Mouse (Mus musculus) macrophage (primary cell): Measurements from ENCODE around the gene Cplx3. TPM values are rescaled to one million over a fixed set of nuclear protein-coding genes. Genes with fewer than 3 reads are reported as not detected.

ENCODE experiments used
- H3K27ac ChIP-seq: fragments of 350-480 bp; formaldehyde crosslinking; 2 replicates; pipeline ENCODE4 v1.9.0; 2021
- H3K36me3 ChIP-seq: fragments of 350-480 bp; formaldehyde crosslinking; 2 replicates; pipeline ENCODE4 v1.9.0; 2021; ENCODE audit errors: inconsistent target
- H3K4me3 ChIP-seq: fragments of 350-480 bp; formaldehyde crosslinking; 2 replicates; pipeline ENCODE4 v1.9.0; 2021; ENCODE audit errors: inconsistent target
- H3K79me2 ChIP-seq: fragments of 350-480 bp; formaldehyde crosslinking; 2 replicates; pipeline ENCODE4 v1.9.0; 2021; ENCODE audit errors: inconsistent target
- WGBS: methylation state at CpG from one replicate; pipeline ENCODE4 v1.1.7; 2026; ENCODE audit warnings: inconsistent platforms; ENCODE audit not compliant: missing documents; 5-methylcytosine and 5-hydroxymethylcytosine counted together
- polyA plus RNA-seq: library from polyadenylated mRNA; stranded (reverse); fragments of 250-400 nt; gene quantifications from 3 replicates; pipeline ENCODE4 v1.2.4, GENCODE M21; 2018; ENCODE audit warnings: inconsistent platforms

Gene Cplx3
- polyA plus RNA-seq, 1 experiment from 2014 or later: not detected

DNA sequence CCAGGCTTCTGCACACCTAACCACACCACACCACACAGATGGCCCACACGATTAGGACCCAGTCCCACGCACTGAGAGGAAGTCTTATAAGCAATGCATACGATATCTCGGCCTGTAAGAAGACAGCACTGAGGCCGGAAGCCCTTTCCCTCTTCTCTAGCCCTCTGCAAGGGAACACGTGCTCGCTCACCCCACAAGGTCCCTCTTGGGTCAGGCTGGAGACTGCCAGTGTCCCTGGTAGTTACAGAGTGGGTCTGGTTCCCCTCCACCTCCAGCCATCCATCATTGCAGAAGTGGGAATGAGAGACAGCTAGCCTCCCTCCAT is 37.7 kb upstream of the Cplx3 start:
- peak overlapping the region; percentile 93 for H3K27ac ChIP-seq
- 0% methylated on average over 6 of the region's 7 CpGs for WGBS

DNA sequence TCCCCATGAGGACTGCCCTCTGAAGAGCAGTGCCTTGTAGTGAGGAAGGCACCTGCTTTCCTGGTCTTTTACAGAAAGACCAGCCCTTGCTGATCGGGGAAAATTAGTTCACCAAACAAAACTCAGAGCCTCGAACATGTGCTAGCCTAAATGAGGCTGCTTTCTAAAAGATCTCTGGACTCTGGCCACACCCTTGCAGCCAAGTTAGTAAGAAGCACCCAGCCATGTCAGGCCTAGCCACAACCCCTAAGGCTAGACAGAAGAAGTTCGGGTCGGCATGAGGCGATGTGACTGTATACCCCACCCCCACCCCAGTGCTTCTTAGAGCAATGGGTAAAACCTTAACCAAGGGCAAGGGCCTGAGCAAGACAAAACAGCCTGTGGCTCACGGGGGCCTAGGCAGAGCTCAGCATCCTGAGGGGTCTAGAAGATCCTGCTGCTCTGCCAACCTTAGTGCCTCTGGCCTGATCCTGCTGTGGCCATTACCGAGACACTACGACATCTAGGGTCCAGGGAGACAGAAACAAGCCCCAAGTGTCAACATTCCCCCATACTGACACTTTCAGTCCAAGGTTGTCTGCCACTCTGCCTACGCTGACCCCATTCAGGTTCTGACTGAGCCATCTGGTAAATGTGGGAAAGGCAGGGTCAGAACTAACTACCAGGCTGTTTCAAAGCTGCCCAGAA is 37.2 kb upstream of the Cplx3 start:
- Histone ChIP-seq H3K79me2 (peaks cover 67% of the 10 kb centered on the region), H3K36me3 (0 out of 2 replicates have a peak, but pooled peaks cover 5% of the 10 kb centered on the region), H3K4me3 (peak overlapping the region; percentile 92), H3K27ac (peak overlapping the region; percentile 93)
- WGBS: 9% methylated on average over 9 of the region's 9 CpGs

More for the DNA sequence above, 37.7 kb upstream of the Cplx3 start:
- 0 out of 2 replicates have a peak, but pooled peaks cover 5% of the 10 kb centered on the region for H3K36me3 ChIP-seq
- H3K79me2 ChIP-seq: peaks cover 62% of the 10 kb centered on the region
- H3K4me3 ChIP-seq: peak overlapping the region; percentile 92

DNA sequence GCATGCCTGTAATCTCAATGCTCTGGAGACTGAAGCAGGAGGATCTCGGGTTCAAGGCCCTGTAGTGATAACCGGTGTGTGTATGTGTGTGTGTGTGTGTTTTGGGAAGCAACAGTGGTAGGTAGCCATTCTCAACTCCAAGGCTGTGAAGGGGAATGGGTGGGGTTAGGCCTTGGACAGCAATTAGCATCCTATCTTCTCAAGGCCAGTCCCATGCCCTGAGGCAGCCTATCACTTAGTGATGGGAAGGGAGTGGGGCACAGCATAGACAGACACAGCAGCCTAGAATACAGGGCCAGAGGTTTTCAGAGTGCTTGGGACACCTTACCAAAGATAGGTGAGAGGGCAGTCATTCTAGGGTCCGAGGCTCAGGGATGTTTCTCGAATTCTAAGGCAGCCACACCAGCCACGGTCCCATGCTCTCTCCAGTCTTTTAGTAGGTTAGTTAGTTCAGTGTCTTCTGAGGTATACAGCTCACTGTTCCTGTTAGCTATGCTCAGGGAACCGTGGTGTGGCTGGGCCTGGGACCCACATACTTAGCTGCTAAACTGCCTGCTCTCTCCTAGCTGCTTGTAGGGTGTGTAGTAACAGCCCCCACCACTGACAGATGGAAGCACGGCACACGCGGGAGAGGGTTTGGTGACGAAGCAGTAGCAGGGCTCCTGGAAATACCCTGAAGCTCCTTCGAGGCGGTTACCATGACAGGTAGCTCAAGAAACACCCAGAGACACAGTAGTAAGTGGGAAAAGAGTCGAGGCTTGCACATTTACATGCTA is 35.9 kb upstream of the Cplx3 start:
- 59% methylated on average over 13 of the region's 13 CpGs for WGBS
- H3K36me3 ChIP-seq: 0 out of 2 replicates have a peak, but pooled peaks cover 5% of the 10 kb centered on the region
- no peak overlapping the region for H3K4me3 ChIP-seq
- peak overlapping the region; percentile 93 for H3K27ac ChIP-seq
- peaks cover 81% of the 10 kb centered on the region for H3K79me2 ChIP-seq

DNA sequence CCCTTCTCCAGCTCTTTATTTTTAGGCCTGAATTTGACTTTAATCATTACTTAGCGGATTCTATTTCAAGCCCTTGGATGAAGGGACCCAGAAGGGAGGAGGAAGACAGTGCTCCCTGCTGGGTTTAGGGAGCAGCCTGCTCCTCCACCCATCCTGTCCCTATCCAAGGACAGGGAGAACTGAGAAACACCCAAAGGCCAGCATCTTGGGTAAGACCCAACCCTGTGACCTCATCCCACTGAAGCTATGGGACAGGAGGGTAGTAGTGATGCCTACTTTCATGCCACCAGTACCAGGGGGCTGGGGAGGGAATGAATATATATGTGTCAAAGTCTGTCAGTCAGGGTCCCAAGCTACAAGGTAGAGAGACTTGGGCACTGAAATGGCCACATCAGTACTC is 34.9 kb upstream of the Cplx3 start:
- H3K4me3 ChIP-seq: no peak overlapping the region
- H3K36me3 ChIP-seq: 0 out of 2 replicates have a peak, but pooled peaks cover 5% of the 10 kb centered on the region
- H3K79me2 ChIP-seq: peaks cover 90% of the 10 kb centered on the region
- whole genome bisulfite sequencing: 100% methylated on average over 1 of the region's 1 CpGs
- peak overlapping the region; percentile 93 for H3K27ac ChIP-seq

DNA sequence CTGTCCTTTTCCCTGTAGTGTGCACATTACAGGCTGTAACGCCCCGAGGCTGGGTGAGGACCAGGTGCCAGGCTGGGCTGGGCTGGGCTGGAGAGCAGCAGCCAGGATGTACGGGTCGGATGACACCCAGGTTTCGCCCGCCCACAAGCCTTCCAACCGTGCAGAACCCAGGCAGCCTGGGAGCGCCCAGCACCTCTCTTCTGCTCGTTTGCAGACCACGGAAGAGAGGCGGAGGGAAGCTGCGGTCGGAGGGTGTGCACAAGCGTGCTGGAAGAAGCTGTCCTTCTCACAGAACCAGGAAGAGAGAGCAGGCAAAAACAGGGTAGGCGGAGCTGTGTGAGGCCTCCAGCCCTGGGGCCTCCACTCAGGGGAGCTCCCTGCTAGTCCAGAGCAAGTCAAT is 34.3 kb upstream of the Cplx3 start:
- Histone ChIP-seq H3K27ac (peak overlapping the region; percentile 93), H3K79me2 (peaks cover 96% of the 10 kb centered on the region), H3K4me3 (no peak overlapping the region; the same call in 1 of the 2 replicates), H3K36me3 (0 out of 2 replicates have a peak, but pooled peaks cover 6% of the 10 kb centered on the region)
- under 1% methylated on average over 15 of the region's 15 CpGs for WGBS

DNA sequence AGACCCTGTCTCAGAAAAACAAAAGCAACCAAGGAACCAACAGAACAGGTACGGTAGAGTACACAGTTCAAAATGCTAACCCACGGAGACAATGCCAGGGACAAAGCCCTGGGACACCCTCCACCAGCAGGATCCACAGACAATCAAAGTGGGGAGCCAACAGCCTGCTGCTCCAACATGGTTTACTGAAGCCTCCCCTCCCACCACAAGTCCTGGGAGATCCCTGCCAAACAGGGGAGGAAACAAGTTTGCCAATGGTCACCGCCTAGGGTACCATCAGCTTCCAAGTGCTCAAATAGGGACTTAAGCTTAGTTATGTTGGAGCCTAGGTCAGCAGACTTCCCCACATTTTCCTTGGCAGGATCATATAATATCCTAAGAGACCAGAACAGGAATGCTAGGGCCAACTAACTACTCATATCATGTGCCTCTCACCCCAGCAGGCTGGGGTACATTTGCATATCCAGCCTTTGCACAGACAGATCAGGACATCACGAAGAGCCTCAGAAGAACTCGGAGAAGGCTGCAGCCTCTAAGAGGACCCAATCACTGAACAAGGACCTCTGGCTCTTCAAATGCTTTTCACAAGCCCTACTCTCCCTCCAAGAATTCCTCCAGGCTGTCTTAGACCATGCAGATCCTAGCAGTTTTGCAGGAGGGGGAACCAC is 33.7 kb upstream of the Cplx3 start:
- Histone ChIP-seq H3K79me2 (peaks cover 100% of the 10 kb centered on the region), H3K4me3 (no peak overlapping the region; the same call in 1 of the 2 replicates), H3K27ac (peak overlapping the region; percentile 93), H3K36me3 (0 out of 2 replicates have a peak, but pooled peaks cover 9% of the 10 kb centered on the region)
- WGBS: 39% methylated on average over 5 of the region's 5 CpGs

DNA sequence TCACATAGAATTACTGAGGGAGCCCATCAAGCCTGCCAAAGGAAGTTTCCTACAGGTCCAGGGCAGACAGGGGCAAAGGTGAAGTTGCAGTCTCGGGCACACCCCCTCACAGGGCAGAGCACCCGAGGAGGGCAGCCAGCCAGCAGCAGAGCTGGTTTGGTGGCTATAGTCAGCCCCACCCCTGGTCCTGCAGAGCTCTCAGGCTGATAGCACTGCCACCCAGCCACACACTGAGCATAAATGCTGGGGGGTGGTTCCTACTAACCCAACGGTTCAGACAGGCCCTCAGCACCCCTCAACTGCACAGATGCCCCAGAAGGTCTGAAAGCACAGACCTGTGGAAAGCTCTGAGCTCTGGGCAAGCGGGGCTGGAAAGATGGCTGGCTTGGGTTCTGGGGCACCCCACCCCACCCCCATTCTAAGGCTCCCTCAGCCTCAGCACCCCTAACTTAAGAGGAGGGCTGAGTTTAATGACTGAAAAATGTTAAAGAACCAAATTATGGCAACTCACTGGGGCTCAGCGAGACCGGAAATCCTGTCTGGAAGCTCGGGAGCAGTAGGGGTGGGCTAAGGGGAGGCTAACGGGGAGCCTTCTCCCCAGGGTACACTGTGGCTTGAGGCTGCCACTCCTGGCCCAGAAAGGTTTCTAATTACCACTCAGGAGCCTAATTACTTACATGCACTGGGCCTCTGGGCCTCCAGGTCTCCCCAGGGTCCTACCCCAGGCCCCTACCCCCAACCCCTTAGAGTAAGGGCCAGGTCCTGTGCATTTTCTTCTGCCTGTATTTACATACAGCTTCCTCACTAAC is 32.8 kb upstream of the Cplx3 start:
- Histone ChIP-seq H3K79me2 (peaks cover 100% of the 10 kb centered on the region), H3K4me3 (no peak overlapping the region), H3K36me3 (peaks cover 15% of the 10 kb centered on the region; the same call in 1 of the 2 replicates), H3K27ac (peak overlapping the region; percentile 93)
- 8% methylated on average over 8 of the region's 8 CpGs for WGBS

DNA sequence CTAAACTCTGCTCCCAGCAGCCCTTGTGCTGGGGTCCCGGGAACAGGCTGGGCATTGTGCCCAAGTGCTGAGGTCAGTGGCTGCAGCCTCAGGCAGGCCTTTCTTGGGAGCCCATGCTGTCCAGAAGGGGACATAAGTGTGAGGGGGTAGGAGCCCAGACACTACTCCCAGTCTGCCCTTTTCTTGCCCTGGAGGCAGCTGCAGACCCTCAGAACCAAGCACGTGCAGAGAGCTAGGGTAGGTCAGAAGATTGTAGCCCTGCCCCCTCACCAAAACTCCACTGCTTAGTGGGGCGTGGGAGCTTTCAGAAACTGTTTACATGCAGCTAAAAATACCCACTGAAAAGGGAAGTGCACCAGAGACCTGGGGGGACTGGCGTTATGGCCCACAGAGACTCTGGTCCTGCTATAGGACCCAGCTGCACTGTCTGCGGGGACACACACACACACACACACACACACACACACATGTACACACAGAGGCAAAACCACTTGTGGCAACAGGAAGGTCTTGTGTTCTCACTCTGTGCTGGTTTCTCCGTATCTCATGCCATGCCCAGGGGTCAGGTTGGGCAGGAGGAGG is 31.8 kb upstream of the Cplx3 start:
- WGBS: 3% methylated on average over 6 of the region's 6 CpGs
- H3K4me3 ChIP-seq: no peak overlapping the region
- H3K36me3 ChIP-seq: peaks cover 25% of the 10 kb centered on the region; the same call in 1 of the 2 replicates
- peak overlapping the region; percentile 93 for H3K27ac ChIP-seq
- peaks cover 100% of the 10 kb centered on the region for H3K79me2 ChIP-seq

DNA sequence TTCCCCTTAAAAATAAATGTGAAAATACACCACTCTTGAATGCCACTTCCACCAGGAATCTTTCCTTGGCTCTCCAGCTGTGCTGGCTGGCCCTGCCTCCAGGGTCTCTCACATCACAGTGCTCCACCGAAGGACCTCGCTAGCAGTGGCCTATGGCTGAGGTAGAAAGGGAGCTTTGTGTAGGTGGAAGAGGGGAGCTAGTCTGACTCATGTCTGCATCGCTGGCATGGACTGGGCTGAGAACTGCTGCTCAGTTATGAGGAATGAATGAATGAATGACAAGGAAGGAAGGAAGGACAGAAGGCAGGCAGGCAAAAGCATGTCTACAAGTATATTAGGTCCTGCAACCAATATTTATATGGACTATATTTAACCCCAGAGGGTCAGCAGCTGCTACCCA is 31.2 kb upstream of the Cplx3 start:
- WGBS: 32% methylated on average over 3 of the region's 3 CpGs
- Histone ChIP-seq H3K4me3 (no peak overlapping the region), H3K27ac (peak overlapping the region; percentile 93), H3K36me3 (peaks cover 30% of the 10 kb centered on the region; the same call in 1 of the 2 replicates), H3K79me2 (peaks cover 100% of the 10 kb centered on the region)

DNA sequence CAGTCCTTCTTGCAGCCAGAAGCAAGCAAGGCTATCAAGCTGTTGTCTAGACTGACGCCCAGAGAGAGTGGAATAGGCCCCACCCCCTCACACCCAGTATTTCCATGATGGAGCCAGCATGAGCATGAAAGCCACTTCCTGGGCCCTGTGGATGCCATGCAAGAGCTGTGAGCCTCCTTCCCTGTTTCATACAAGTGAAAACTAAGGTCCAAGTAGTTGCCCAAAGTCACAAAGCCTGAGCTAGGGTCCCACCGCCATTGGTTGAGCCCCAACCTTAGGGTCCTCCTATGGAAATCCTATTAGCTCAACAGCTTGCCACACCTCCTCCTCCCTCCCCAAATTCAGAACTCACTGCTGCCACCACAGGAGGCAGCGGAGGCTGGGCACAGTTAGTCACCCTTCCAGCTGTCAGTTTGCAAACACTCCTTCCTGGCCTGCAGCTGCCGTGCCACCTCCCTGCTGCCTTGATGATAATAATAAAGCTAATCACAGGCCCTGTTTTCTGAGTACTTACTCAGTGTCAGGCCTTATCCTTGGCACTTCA is 27.5 kb upstream of the Cplx3 start:
- Histone ChIP-seq H3K36me3 (peaks cover 60% of the 10 kb centered on the region), H3K27ac (no peak overlapping the region), H3K4me3 (no peak overlapping the region), H3K79me2 (peaks cover 86% of the 10 kb centered on the region)
- WGBS: 43% methylated on average over 4 of the region's 4 CpGs

DNA sequence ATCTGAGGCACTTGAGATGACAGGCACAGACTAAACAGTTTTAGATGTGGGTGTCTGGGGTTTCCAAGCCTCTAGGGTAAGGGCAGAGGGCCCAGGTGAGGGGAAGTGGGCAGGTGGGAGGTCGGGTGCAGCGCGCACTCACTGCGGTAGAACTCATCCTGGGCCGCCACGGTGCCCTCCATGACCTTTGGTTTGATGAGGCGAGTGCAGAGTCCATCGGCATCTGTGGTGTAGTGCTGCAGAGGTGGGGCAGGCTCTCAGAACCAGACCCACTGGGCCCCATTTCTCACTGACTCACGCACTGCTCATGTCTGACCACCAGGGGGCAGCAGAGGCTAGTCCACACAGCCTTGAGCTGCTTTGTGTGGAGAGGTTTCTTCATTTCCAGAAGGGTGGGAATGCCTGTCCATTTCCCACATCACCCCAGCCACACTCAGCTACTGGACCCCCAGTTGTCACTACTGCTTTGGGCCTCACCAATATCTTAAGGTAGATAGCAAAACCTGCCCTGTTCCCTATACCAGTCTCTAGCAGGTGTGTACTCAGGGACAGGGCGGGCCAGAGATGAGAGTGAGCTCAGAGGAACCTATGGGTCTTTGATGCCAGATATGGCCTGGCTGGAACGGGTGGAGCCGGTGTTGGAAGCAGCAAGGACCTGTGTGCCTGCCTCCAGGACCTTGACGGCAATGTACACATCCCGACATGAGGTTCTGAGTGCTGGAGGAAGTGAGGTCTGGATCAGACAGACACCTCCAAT is 23.2 kb upstream of the Cplx3 start:
- no peak overlapping the region for H3K27ac ChIP-seq
- peaks cover 91% of the 10 kb centered on the region for H3K36me3 ChIP-seq

DNA sequence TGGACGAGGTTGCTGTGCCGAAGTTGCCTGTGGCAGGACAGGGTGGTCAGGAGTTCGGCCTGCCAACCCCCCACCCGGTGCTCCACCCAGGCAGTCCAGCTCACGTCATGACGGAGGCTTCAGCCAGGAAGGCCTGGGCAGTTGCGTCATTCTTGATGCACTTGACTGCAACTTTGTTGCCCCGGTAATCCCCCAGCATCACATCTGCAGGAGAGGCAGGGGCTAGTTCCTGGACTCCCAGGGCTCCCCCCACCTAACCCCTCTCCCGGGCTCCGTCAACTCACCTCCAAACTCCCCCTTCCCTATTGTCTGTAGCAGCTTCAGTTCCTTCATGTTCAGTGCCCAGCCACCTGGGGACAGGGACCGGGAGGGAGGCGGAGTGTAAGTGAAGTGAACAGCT is 22.6 kb upstream of the Cplx3 start:
- no peak overlapping the region for H3K4me3 ChIP-seq
- H3K36me3 ChIP-seq: peaks cover 85% of the 10 kb centered on the region
- WGBS: 85% methylated on average over 7 of the region's 12 CpGs
- no peak overlapping the region for H3K27ac ChIP-seq
- peaks cover 37% of the 10 kb centered on the region for H3K79me2 ChIP-seq

More for the DNA sequence above, 23.2 kb upstream of the Cplx3 start:
- 62% methylated on average over 10 of the region's 14 CpGs for WGBS
- Histone ChIP-seq H3K4me3 (no peak overlapping the region), H3K79me2 (peaks cover 43% of the 10 kb centered on the region)

DNA sequence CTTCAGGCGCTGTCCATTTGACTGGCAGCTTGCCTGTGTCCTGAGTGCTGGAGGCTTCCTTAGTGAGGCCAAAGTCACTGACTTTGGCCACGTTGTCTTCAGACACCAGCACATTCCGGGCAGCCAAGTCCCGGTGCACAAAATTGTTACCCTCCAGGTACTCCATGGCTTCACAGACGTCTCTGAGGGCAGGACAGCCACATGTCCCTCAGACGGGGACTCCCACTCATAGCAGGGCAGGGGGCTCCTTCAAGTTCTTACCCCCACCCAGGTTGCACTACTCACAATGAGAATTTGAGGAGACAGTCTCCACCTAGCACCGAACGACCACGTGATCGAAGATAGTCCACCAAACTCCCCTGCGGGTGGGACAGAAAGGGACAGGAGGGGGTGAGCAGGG is 21.8 kb upstream of the Cplx3 start:
- Histone ChIP-seq H3K27ac (no peak overlapping the region), H3K36me3 (peaks cover 77% of the 10 kb centered on the region), H3K79me2 (peaks cover 29% of the 10 kb centered on the region), H3K4me3 (no peak overlapping the region)
- 93% methylated on average over 11 of the region's 11 CpGs for WGBS
